In genomic region chr15:81507201-81507600, GRCm38 (mm10) we compare ENCODE assay signal across 8 mouse cellular contexts. TPM values are rescaled to one million over a fixed set of nuclear protein-coding genes. Genes with fewer than 3 reads are reported as not detected.
DNase-seq lines count a peak whose midpoint lies in the region; TF ChIP-seq lines count a peak whose summit lies in the region.

No protein-coding gene starts in this region.

- H3K4me1 ChIP-seq in liver, adult 2 months (ENCODE audit: control insufficient read depth, insufficient read depth, low read length), result no peaks in the 10 kb centered on the region
- peaks cover 14% of the 10 kb centered on the region; the same call in 1 of the 2 replicates for H3K4me1 ChIP-seq in spleen, adult 2 months (ENCODE audit: control insufficient read depth, insufficient read depth, insufficient read length)
- H3K4me1 ChIP-seq in limb, embryonic 10.5 days, result peaks cover 6% of the 10 kb centered on the region

- no peak for TF ChIP-seq POLR2A in liver, adult 2 months (IDR thresholded peaks at IDR 0.05; ENCODE audit: extremely low read depth, insufficient read depth, low read length)
- no peak for TF ChIP-seq POLR2A in spleen, adult 2 months (IDR thresholded peaks at IDR 0.05; ENCODE audit: low read depth, low read length)

- H3K4me3 ChIP-seq in left cerebral cortex, adult 2 months, result no peak overlapping the region
- H3K4me3 ChIP-seq in liver, adult 2 months (ENCODE audit: insufficient read depth, low read depth, low read length), result no peak overlapping the region
- H3K4me3 ChIP-seq in spleen, adult 2 months (ENCODE audit: extremely low read depth, insufficient read depth, insufficient read length), result no peak overlapping the region
- H3K4me3 ChIP-seq in limb, embryonic 10.5 days, result no peak overlapping the region

- no peaks in the 10 kb centered on the region for H3K27me3 ChIP-seq in liver, adult 2 months (ENCODE audit: control insufficient read depth, insufficient read depth, low read length)
- H3K27me3 ChIP-seq in spleen, adult 2 months (ENCODE audit: control insufficient read depth, insufficient read depth, low read length), result no peaks in the 10 kb centered on the region
- H3K27me3 ChIP-seq in limb, embryonic 10.5 days (ENCODE audit: low read depth, poor library complexity, severe bottlenecking), result no peaks in the 10 kb centered on the region

- no peaks in the 10 kb centered on the region for H3K36me3 ChIP-seq in liver, adult 2 months (ENCODE audit: control insufficient read depth, insufficient read depth, low read length)
- H3K36me3 ChIP-seq in spleen, adult 2 months (ENCODE audit: control insufficient read depth, insufficient read depth, low read length), result no peaks in the 10 kb centered on the region
- H3K36me3 ChIP-seq in limb, embryonic 10.5 days, result no peaks in the 10 kb centered on the region

- no peaks in the 10 kb centered on the region for H3K79me2 ChIP-seq in liver, adult 2 months (ENCODE audit: control insufficient read depth, insufficient read depth, low read length)

- H3K9ac ChIP-seq in liver, adult 2 months (ENCODE audit: low read depth, low read length), result no peak overlapping the region

- H3K9me3 ChIP-seq in limb, embryonic 10.5 days (replicated peaks), result no peaks in the 10 kb centered on the region

- no peak for DNase-seq in left cerebral cortex, adult 2 months (ENCODE audit: extremely low spot score in 1 of 2, low spot score in 2 of 2)
- DNase-seq in left cerebral cortex, adult 11 months (ENCODE audit: low spot score), result no peak
- DNase-seq in T-cell, adult 2 months (ENCODE audit: low spot score), result peak; percentile 66
- no peak for DNase-seq in liver, adult 2 months (ENCODE audit: extremely low read depth, low read depth, low spot score)
- peak; percentile 45 to 66 for DNase-seq in spleen, adult 2 months (ENCODE audit: low read depth in 1 of 2, low spot score in 2 of 2)
- no peak for DNase-seq in urinary bladder, postnatal 14 days (ENCODE audit: low spot score)
- DNase-seq in limb, embryonic 10.5 days (ENCODE audit: low spot score), result no peak
- DNase-seq in cerebellum, postnatal 36 days, result no peak

- intact Hi-C loops in left cerebral cortex, adult 2 months (cut with DNase I), result no loop called here

- peak; percentile 39 for TF ChIP-seq CTCF in left cerebral cortex, adult 2 months (IDR thresholded peaks at IDR 0.05)
- TF ChIP-seq CTCF in liver, adult 2 months (IDR thresholded peaks at IDR 0.05; ENCODE audit: low read depth, low read length), result peak; percentile 62
- TF ChIP-seq CTCF in spleen, adult 2 months (IDR thresholded peaks at IDR 0.05; ENCODE audit: extremely low read depth, insufficient read depth, insufficient read length, insufficient replicate concordance), result peak; percentile 34; the same call in 1 of the 2 replicates

- no peak overlapping the region for H3K27ac ChIP-seq in left cerebral cortex, adult 2 months
- no peak overlapping the region for H3K27ac ChIP-seq in liver, adult 2 months (replicated peaks; ENCODE audit: insufficient read depth, low read depth, low read length)
- no peak overlapping the region for H3K27ac ChIP-seq in spleen, adult 2 months (ENCODE audit: insufficient read depth, low read length)
- no peak overlapping the region for H3K27ac ChIP-seq in limb, embryonic 10.5 days

RNA-seq across cellular contexts. Expression of gene Rbx1, which starts 41.1 kb away (rescaled TPM):
- 100 to 1,000 TPM; 126 to 153 TPM for total RNA-seq in left cerebral cortex, adult 2 months (2021)
- total RNA-seq in liver, adult 2 months (2014; rRNA removed), result 45.5 and 59.3 TPM in 2 replicates
- 52.3 and 55.4 TPM in 2 replicates for polyA plus RNA-seq in liver, adult 2 months (2012; rRNA removed)
- 32.3 and 32.9 TPM in 2 replicates for polyA plus RNA-seq in spleen, adult 2 months (2012; rRNA removed)
- polyA plus RNA-seq in limb, embryonic 10.5 days (2016; fragmentation: Nextera tagmentation; extraction: Ambion mirVana), result 590 and 611 TPM in 2 replicates

Comparison
In these comparisons a context has a peak if more than half of its experiments do, and no peak if none do; other contexts are left out.
1. DNase-seq: peak in T-cell, adult 2 months (single experiment) and spleen, adult 2 months (2 of 2); none in left cerebral cortex, adult 2 months (0 of 2), left cerebral cortex, adult 11 months (single experiment), liver, adult 2 months (single experiment), urinary bladder, postnatal 14 days (single experiment), limb, embryonic 10.5 days (single experiment) and cerebellum, postnatal 36 days (0 of 2).
2. RNA of gene Rbx1, which starts 41.1 kb away (polyA plus RNA-seq): 590 to 611 TPM in limb, embryonic 10.5 days; 52.3 to 55.4 TPM in liver, adult 2 months and 32.3 to 32.9 TPM in spleen, adult 2 months; every median in the first group is over 10 times any median in the second.
3. Peak in every context shown above with its lines, with median percentiles within 50 percentile points of each other: CTCF ChIP-seq.